Mouse (Mus musculus): Measurements from ENCODE around the gene Rhno1. TPM values are rescaled to one million over a fixed set of nuclear protein-coding genes. Genes with fewer than 3 reads are reported as not detected.

Gene Rhno1
- polyA plus RNA-seq (2015; fragmentation: Nextera tagmentation; extraction: Ambion mirVana) = 41.8 and 43.8 TPM in 2 replicates

DNA sequence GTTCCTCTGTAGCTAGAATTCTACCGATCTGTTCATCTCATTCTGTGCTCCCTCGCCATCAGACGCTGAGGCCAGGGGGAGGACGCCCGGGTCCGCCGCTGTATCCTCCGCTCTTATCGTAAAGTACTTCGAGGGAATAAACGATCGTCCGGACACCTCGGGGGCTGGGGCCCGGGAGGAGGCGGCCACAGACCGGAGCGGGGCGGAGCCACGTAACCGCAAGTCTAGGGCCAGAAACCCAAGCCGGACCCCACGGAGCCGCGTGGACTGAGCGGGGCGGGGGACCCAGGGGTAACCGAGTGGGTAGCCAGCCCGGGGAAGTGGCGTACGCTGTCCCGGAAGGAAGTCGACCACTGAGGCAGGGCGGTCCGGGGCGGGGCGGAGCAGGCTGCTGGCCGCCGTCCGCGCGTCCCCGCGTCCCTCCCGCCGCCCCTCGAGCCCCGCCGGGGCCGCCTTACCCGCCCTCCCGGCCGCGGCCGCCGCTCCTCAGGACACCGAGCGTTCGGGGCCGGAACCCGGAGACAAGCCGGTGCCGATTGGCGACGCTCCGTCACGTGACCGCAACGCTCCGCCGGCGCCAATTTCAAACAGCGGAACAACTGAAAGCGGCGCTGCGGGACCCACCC is at the start of gene Rhno1, which contains the start of gene Foxm1:
Gene Rhno1 (minus strand): TSS at position 531 of the 626 bp plus-strand sequence.
Gene Foxm1 (plus strand): TSS at position 587 of the 626 bp plus-strand sequence.
- DNase-seq (ENCODE audit: low spot score) (peak; percentile 88), ATAC-seq (peak; percentile 91)
- no peaks in the 10 kb centered on the region for H3K36me3 ChIP-seq (ENCODE audit: insufficient read depth, low read length)
- peak within 1 kb of the TSS; percentile 89 for H3K4me3 ChIP-seq (ENCODE audit: low read depth, low read length)
- peak within 1 kb of the TSS; percentile 95 for H3K27ac ChIP-seq (ENCODE audit: low read length)
- no peaks in the 10 kb centered on the region for H3K27me3 ChIP-seq (replicated peaks; ENCODE audit: insufficient read depth, low read length)
- 0 out of 2 replicates have a peak, but pooled peaks have one; percentile 12 for TF ChIP-seq EP300 (IDR thresholded peaks at IDR 0.05)
- TF ChIP-seq CTCF (IDR thresholded peaks at IDR 0.05) = no peak
- no peaks in the 10 kb centered on the region for H3K4me1 ChIP-seq (ENCODE audit: insufficient read depth, low read depth, low read length)
- WGBS = under 1% methylated on average over 47 of the region's 76 CpGs
- H3K9me3 ChIP-seq (ENCODE audit: low read length) = no peaks in the 10 kb centered on the region
- H3K9ac ChIP-seq (replicated peaks; ENCODE audit: low read depth) = peak within 1 kb of the TSS; percentile 88
- peak within 1 kb of the TSS; percentile 100 for H3K4me2 ChIP-seq (replicated peaks; ENCODE audit: low read depth, low read length)

DNA sequence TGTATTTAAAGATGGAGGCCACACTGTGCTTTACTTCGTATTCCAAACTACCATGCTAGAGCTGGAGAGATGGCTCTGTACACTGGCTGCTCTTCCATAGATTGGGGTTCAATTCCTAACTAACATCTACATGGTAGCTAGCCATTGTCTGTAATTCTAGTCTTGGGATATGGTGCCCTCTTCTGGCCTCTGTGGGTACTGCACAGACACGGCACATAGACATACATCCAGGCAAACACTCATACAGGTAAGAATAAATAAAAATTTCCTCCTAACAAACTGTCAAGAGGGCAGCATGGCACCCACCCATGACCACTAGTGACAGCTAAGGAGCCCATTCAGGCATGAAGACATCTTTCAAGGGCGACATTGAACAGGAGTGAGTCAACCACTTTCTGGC is 48.4 kb upstream of the Rhno1 start:
- H3K4me1 ChIP-seq (ENCODE audit: insufficient read depth, low read depth, low read length) = no peaks in the 10 kb centered on the region
- H3K4me2 ChIP-seq (replicated peaks; ENCODE audit: low read depth, low read length) = no peak overlapping the region
- TF ChIP-seq CTCF (IDR thresholded peaks at IDR 0.05) = peak; percentile 94
- TF ChIP-seq EP300 (IDR thresholded peaks at IDR 0.05) = no peak
- WGBS = 12% methylated on average over 3 of the region's 3 CpGs
- ATAC-seq (peak; percentile 69), DNase-seq (ENCODE audit: low spot score) (peak; percentile 65)
- no peaks in the 10 kb centered on the region for H3K27me3 ChIP-seq (replicated peaks; ENCODE audit: insufficient read depth, low read length)
- H3K36me3 ChIP-seq (ENCODE audit: insufficient read depth, low read length) = peaks cover 23% of the 10 kb centered on the region; the same call in 1 of the 2 replicates
- no peaks in the 10 kb centered on the region for H3K9me3 ChIP-seq (ENCODE audit: low read length)
- no peak overlapping the region for H3K4me3 ChIP-seq (ENCODE audit: low read depth, low read length)
- no peak overlapping the region for H3K9ac ChIP-seq (replicated peaks; ENCODE audit: low read depth)
- no peak overlapping the region for H3K27ac ChIP-seq (ENCODE audit: low read length)

DNA sequence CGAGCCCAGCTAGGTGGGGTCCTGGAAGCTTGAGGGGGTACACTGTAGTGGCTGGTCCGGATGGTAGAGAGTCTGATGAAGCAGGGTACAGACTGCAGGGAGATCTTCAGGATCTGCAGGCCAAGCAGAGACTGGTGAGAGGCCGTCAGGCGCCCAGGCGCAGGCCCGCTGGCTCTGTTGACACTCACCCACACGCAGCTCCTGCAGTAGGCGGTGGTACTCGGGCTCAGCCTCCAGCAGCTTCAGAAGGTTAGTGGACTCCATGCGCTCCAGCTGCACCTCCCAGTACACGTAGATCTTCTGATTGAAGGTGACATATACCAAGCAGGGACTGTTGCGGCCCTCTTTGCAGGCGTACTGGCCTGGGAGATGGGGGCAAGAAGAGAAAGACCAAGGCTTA is 47.6 kb upstream of the Rhno1 start:
- H3K4me1 ChIP-seq (ENCODE audit: insufficient read depth, low read depth, low read length) = no peaks in the 10 kb centered on the region
- H3K4me3 ChIP-seq (ENCODE audit: low read depth, low read length) = no peak overlapping the region
- TF ChIP-seq EP300 (IDR thresholded peaks at IDR 0.05) (no peak), CTCF (IDR thresholded peaks at IDR 0.05) (no peak)
- DNase-seq (ENCODE audit: low spot score) = no peak
- peaks cover 23% of the 10 kb centered on the region; the same call in 1 of the 2 replicates for H3K36me3 ChIP-seq (ENCODE audit: insufficient read depth, low read length)
- H3K4me2 ChIP-seq (replicated peaks; ENCODE audit: low read depth, low read length) = no peak overlapping the region
- no peaks in the 10 kb centered on the region for H3K27me3 ChIP-seq (replicated peaks; ENCODE audit: insufficient read depth, low read length)
- WGBS = 89% methylated on average over 13 of the region's 13 CpGs
- ATAC-seq = no peak
- no peak overlapping the region for H3K9ac ChIP-seq (replicated peaks; ENCODE audit: low read depth)
- no peaks in the 10 kb centered on the region for H3K9me3 ChIP-seq (ENCODE audit: low read length)
- no peak overlapping the region for H3K27ac ChIP-seq (ENCODE audit: low read length)

DNA sequence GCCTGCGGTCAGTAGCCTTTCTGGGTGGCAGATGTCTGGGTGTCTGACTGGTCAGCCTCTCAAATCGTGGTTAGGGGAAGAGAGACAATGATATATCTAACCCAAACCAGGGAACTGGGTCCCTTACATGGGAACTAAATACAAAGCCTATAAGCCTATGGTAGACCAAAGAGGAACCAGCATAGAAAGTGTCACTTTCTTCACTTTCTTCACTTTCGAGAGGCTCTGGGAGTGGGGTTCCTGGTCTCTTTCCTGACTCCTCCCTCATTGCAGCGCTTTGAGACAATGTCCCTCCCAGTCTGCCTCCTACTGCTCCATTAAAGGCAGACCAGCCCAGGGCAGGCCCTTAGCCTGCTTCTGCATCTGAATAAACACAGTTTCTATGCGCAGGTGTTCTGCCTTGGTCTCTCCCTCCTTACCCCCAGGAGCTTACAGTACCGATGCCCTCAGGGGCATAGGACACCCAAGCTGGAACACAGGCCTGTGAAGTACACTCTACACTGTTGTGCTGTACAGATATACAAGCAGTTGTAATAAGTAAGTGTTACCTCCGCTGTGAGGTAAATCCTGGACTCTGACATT is 45.9 kb upstream of the Rhno1 start:
- H3K4me1 ChIP-seq (ENCODE audit: insufficient read depth, low read depth, low read length) = no peaks in the 10 kb centered on the region
- H3K9ac ChIP-seq (replicated peaks; ENCODE audit: low read depth) = no peak overlapping the region
- H3K9me3 ChIP-seq (ENCODE audit: low read length) = no peaks in the 10 kb centered on the region
- no peak overlapping the region for H3K4me2 ChIP-seq (replicated peaks; ENCODE audit: low read depth, low read length)
- ATAC-seq = no peak
- no peaks in the 10 kb centered on the region for H3K27me3 ChIP-seq (replicated peaks; ENCODE audit: insufficient read depth, low read length)
- WGBS = 89% methylated on average over 7 of the region's 7 CpGs
- H3K4me3 ChIP-seq (ENCODE audit: low read depth, low read length) = no peak overlapping the region
- H3K36me3 ChIP-seq (ENCODE audit: insufficient read depth, low read length) = peaks cover 23% of the 10 kb centered on the region; the same call in 1 of the 2 replicates
- no peak for DNase-seq (ENCODE audit: low spot score)
- TF ChIP-seq EP300 (IDR thresholded peaks at IDR 0.05) (no peak), CTCF (IDR thresholded peaks at IDR 0.05) (no peak)
- H3K27ac ChIP-seq (ENCODE audit: low read length) = no peak overlapping the region

DNA sequence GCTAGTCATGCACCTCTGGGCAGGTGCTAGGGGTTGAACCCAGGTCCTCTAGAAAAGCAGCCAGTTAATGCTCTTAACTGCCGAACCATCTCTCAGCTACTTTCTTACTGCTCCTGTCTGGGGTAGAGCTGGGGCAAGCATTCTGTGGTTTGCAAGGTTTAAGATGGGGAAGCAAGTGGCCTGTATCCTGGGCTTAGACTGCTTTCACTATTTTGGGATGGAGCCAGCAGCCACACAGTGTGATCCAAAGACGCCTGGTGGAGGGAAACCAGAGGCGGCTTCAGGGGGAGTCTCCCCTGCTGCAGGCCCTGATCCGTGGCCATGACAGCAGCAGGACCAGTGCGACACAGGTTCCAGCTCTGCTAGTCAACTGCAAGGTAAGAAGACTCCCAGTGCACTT is 42.0 kb upstream of the Rhno1 start:
- no peak overlapping the region for H3K9ac ChIP-seq (replicated peaks; ENCODE audit: low read depth)
- H3K4me1 ChIP-seq (ENCODE audit: insufficient read depth, low read depth, low read length) = 0 out of 2 replicates have a peak, but pooled peaks cover 5% of the 10 kb centered on the region
- ATAC-seq (no peak), DNase-seq (ENCODE audit: low spot score) (no peak)
- TF ChIP-seq EP300 (IDR thresholded peaks at IDR 0.05) = no peak
- TF ChIP-seq CTCF (IDR thresholded peaks at IDR 0.05) = no peak
- H3K9me3 ChIP-seq (ENCODE audit: low read length) = no peaks in the 10 kb centered on the region
- H3K4me2 ChIP-seq (replicated peaks; ENCODE audit: low read depth, low read length) = no peak overlapping the region
- no peak overlapping the region for H3K27ac ChIP-seq (ENCODE audit: low read length)
- no peak overlapping the region for H3K4me3 ChIP-seq (ENCODE audit: low read depth, low read length)
- no peaks in the 10 kb centered on the region for H3K27me3 ChIP-seq (replicated peaks; ENCODE audit: insufficient read depth, low read length)
- H3K36me3 ChIP-seq (ENCODE audit: insufficient read depth, low read length) = peaks cover 9% of the 10 kb centered on the region; the same call in 1 of the 2 replicates
- WGBS = 59% methylated on average over 5 of the region's 5 CpGs

DNA sequence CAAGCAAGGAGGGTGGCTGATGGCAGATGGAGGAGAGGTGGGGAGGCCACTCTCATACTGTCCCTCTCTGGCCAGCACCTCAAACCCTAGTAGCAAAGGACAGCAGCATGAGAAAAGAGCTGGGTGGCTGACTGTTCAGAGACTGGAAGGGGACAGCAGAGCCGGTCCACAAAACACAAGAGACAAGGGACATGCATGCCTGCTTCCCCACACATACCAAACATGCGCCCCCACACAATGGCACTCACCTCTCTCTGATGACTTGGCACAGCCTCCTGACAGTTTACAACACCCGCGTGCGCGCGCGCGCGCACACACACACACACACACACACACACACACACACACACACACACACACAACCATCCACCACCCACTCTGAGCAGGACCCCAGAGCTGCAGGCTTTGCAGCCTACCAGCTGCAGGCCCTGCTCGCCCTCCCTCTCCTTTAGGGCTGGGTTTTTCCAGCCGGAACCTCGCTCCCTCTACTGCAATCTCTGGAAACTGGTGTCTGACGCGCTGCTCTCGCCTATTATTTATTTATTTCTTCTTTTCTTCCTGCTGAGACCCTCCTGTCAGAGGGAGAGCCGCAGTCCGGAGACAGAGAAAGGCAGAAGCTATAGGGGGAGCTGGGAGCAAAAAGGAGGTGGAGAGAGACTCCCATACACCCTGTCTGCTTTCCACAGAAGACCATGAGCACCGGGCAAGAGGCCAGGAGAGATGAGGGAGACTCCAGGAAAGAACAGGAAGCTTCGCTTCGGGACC is 36.9 kb upstream of the Rhno1 start:
- WGBS = 25% methylated on average over 20 of the region's 21 CpGs

More for the DNA sequence above, 36.9 kb upstream of the Rhno1 start:
- Histone ChIP-seq H3K4me1 (ENCODE audit: insufficient read depth, low read depth, low read length) (0 out of 2 replicates have a peak, but pooled peaks cover 5% of the 10 kb centered on the region), H3K4me3 (ENCODE audit: low read depth, low read length) (peak overlapping the region; percentile 17; the same call in 1 of the 2 replicates), H3K9ac (replicated peaks; ENCODE audit: low read depth) (no peak overlapping the region; the same call in 1 of the 2 replicates), H3K9me3 (ENCODE audit: low read length) (no peaks in the 10 kb centered on the region), H3K27ac (ENCODE audit: low read length) (no peak overlapping the region), H3K27me3 (replicated peaks; ENCODE audit: insufficient read depth, low read length) (no peaks in the 10 kb centered on the region), H3K36me3 (ENCODE audit: insufficient read depth, low read length) (no peaks in the 10 kb centered on the region), H3K4me2 (replicated peaks; ENCODE audit: low read depth, low read length) (peak overlapping the region; percentile 52)
- ATAC-seq = 0 out of 2 replicates have a peak, but pooled peaks have one; percentile 38
- peak; percentile 58 for DNase-seq (ENCODE audit: low spot score)
- no peak for TF ChIP-seq EP300 (IDR thresholded peaks at IDR 0.05)
- no peak for TF ChIP-seq CTCF (IDR thresholded peaks at IDR 0.05)

Data from lung, postnatal 0 days (tissue).